Mouse (Mus musculus): Measurements from ENCODE around the gene Mapk10.

GRCm38 (mm10) chr5:103072200-103072825 is 138.8 kb downstream of the Mapk10 start:
- TF ChIP-seq POLR2A (IDR thresholded peaks at IDR 0.05; ENCODE audit: control insufficient read depth, low read depth, low read length) (no peak), CTCF (IDR thresholded peaks at IDR 0.05; ENCODE audit: control insufficient read depth, insufficient read depth, insufficient replicate concordance, low read depth, low read length) (no peak)
